Mouse (Mus musculus) embryonic facial prominence, embryonic 12.5 days (tissue): ENCODE measurements around the gene Kmt5b. TPM values are rescaled to one million over a fixed set of nuclear protein-coding genes. Genes with fewer than 3 reads are reported as not detected.
A peak's percentile ranks its signal among the peaks of the same experiment; 100 is the strongest.

Source experiments
- ATAC-seq: fragments of 200-750 bp; cut with Nextera tagmentation; 2 replicates; pipeline ENCODE4 v1.8.0; 2017; ENCODE audit not compliant: insufficient number of reproducible peaks, insufficient read depth, low FRiP score, low TSS enrichment
- H3K27ac ChIP-seq: fragments of 300-500 bp; sonication (generic); 2 replicates; pipeline ENCODE4 v1.5.1; 2016; ENCODE audit warnings: mild to moderate bottlenecking
- H3K27me3 ChIP-seq: fragments of 300-500 bp; sonication (generic); 2 replicates; pipeline ENCODE4 v1.6.1; 2016; ENCODE audit warnings: mild to moderate bottlenecking, moderate library complexity
- H3K36me3 ChIP-seq: fragments of 300-500 bp; sonication (generic); 2 replicates; pipeline ENCODE4 v1.6.1; 2016; ENCODE audit warnings: mild to moderate bottlenecking
- H3K4me1 ChIP-seq: fragments of 300-500 bp; sonication (generic); 2 replicates; pipeline ENCODE4 v1.6.1; 2016
- H3K4me2 ChIP-seq: fragments of 300-500 bp; sonication (generic); replicated peaks from 2 replicates; pipeline ENCODE4 v1.6.1; 2016; ENCODE audit warnings: mild to moderate bottlenecking, moderate library complexity
- H3K4me3 ChIP-seq: fragments of 300-500 bp; sonication (generic); 2 replicates; pipeline ENCODE4 v1.5.1; 2016; ENCODE audit warnings: mild to moderate bottlenecking
- H3K9ac ChIP-seq: fragments of 300-500 bp; sonication (generic); 2 replicates; pipeline ENCODE4 v1.6.1; 2016; ENCODE audit warnings: mild to moderate bottlenecking, moderate library complexity
- H3K9me3 ChIP-seq: fragments of 300-500 bp; sonication (generic); 2 replicates; pipeline ENCODE4 v1.6.1; 2016; ENCODE audit warnings: mild to moderate bottlenecking, moderate library complexity
- WGBS: fragments of 180-500 bp; shearing (Covaris S2); methylation state at CpG from one replicate; pipeline ENCODE4 v1.1.7; 2016; 5-methylcytosine and 5-hydroxymethylcytosine counted together
- polyA plus RNA-seq: library from polyadenylated mRNA; unstranded; fragments of >200 nt; fragmentation: Nextera tagmentation; extraction: Ambion mirVana; gene quantifications from 2 replicates; pipeline ENCODE4 v1.2.1, GENCODE M21; 2016

Kmt5b gene
- polyA plus RNA-seq, 1 experiment from 2014 or later = 42.2 TPM

DNA sequence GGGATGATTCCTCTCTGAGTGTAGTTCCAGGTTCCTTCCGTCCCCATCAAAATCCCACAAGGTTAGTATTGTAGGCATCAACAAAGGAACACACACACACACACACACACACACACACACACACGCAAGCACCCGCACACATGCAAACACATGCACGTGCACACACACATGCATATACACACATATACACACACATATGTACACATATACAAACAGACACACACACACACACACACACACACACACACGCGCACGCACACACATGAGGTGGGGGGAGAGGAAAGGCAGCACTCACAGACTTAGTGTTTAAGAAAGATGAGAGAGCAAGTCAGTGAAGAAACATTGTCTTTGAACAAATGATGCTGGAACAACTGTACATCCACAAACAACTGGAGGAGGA, 23.9 kb upstream of the Kmt5b start:
- H3K9me3 ChIP-seq = 0 out of 2 replicates have a peak, but pooled peaks cover under 1% of the 10 kb centered on the region
- peaks cover 6% of the 10 kb centered on the region; the same call in 1 of the 2 replicates for H3K4me1 ChIP-seq
- H3K27ac ChIP-seq = peak overlapping the region; percentile 23; the same call in 1 of the 2 replicates
- H3K27me3 ChIP-seq = no peaks in the 10 kb centered on the region
- no peaks in the 10 kb centered on the region for H3K36me3 ChIP-seq
- peak overlapping the region; percentile 61 for H3K4me2 ChIP-seq
- no peak overlapping the region for H3K4me3 ChIP-seq
- 86% methylated on average over 7 of the region's 7 CpGs for WGBS
- no peak overlapping the region for H3K9ac ChIP-seq
- 0 out of 2 replicates have a peak, but pooled peaks have one; percentile 52 for ATAC-seq

DNA sequence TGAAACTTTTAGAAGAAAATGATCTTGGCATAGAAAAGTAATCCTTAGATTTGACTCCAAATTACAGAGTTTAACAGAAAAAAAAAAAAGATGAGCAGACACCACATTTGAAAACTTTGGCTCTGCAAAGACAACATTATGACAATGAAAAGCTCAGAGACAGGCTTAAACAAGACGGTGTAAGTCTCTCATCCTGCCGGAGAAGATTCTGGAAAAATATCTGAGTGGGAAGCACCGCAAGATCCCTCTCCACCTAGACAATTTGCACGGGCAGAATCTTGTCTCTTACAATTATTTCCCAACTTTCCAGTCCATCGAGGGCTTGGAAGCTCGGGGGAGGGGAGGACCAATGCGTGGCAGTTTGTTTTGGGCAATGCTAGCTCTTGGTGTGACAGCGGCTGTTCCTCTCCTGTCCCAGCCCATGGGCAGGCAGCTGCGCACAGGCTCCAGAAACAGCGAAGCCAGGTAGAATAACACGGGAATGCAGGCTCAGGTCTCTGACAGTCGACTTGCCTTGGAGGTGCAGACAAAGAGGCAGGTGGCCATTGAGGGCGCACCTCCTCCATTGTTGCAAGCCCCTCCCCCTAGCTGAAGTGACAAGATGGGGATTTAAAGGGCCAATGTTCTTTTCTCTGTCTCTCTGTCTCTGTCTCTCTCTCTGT, 23.2 kb upstream of the Kmt5b start:
- 5% methylated on average over 13 of the region's 13 CpGs for WGBS
- Histone ChIP-seq H3K9ac (peak overlapping the region; percentile 65), H3K36me3 (no peaks in the 10 kb centered on the region), H3K4me2 (peak overlapping the region; percentile 61), H3K9me3 (0 out of 2 replicates have a peak, but pooled peaks cover 2% of the 10 kb centered on the region), H3K4me1 (peaks cover 6% of the 10 kb centered on the region; the same call in 1 of the 2 replicates), H3K27me3 (no peaks in the 10 kb centered on the region), H3K4me3 (peak overlapping the region; percentile 49), H3K27ac (peak overlapping the region; percentile 85)
- ATAC-seq = no peak

- no peak overlapping the region for H3K4me3 ChIP-seq
- WGBS = 58% methylated on average over 8 of the region's 8 CpGs
- 0 out of 2 replicates have a peak, but pooled peaks cover 2% of the 10 kb centered on the region for H3K9me3 ChIP-seq
- no peak overlapping the region for H3K9ac ChIP-seq
- no peak for ATAC-seq
- H3K27ac ChIP-seq = no peak overlapping the region
- H3K36me3 ChIP-seq = no peaks in the 10 kb centered on the region
- H3K4me1 ChIP-seq = no peaks in the 10 kb centered on the region
- H3K27me3 ChIP-seq = no peaks in the 10 kb centered on the region
- H3K4me2 ChIP-seq = no peak overlapping the region
These were observed 14.5 kb upstream of the Kmt5b start for GRCm38 (mm10) chr19:3752621-3753239.

- Histone ChIP-seq H3K36me3 (no peaks in the 10 kb centered on the region), H3K9me3 (0 out of 2 replicates have a peak, but pooled peaks cover 2% of the 10 kb centered on the region), H3K4me1 (no peaks in the 10 kb centered on the region), H3K9ac (no peak overlapping the region), H3K27ac (no peak overlapping the region), H3K4me2 (no peak overlapping the region), H3K4me3 (no peak overlapping the region), H3K27me3 (no peaks in the 10 kb centered on the region)
- 70% methylated on average over 1 of the region's 1 CpGs for WGBS
- ATAC-seq = no peak
These were observed 14.0 kb upstream of the Kmt5b start for GRCm38 (mm10) chr19:3753240-3753633.

GRCm38 (mm10) chr19:3753738-3754137, 13.5 kb upstream of the Kmt5b start:
- no peak for ATAC-seq
- no peaks in the 10 kb centered on the region for H3K4me1 ChIP-seq
- no peak overlapping the region for H3K9ac ChIP-seq
- H3K27ac ChIP-seq = no peak overlapping the region
- no peak overlapping the region for H3K4me3 ChIP-seq
- no peak overlapping the region for H3K4me2 ChIP-seq
- no peaks in the 10 kb centered on the region for H3K36me3 ChIP-seq
- no peaks in the 10 kb centered on the region for H3K9me3 ChIP-seq
- H3K27me3 ChIP-seq = no peaks in the 10 kb centered on the region
- WGBS = 61% methylated on average over 8 of the region's 8 CpGs

DNA sequence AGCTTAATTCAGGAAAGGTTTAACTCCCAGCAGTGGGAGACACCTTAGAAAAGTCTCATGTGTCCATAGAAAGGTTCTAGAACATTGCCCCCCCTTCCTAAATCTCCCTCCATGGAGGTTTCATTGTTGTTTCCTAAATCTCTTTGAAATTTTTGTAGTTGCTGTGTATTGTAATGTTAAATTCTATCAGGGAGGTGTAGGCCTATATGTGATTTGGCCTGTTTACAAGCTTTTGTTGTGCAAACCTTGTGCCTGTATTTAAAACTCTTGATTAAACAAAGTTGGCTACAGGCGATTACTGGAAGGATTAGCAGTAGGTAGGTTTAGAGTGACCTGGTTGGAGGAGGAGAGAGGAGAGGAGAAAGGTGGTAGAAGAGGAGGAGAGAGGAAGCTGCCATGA, 9.4 kb upstream of the Kmt5b start:
- Histone ChIP-seq H3K27ac (no peak overlapping the region), H3K9ac (no peak overlapping the region), H3K4me1 (no peaks in the 10 kb centered on the region), H3K4me3 (no peak overlapping the region), H3K9me3 (no peaks in the 10 kb centered on the region), H3K36me3 (no peaks in the 10 kb centered on the region), H3K4me2 (no peak overlapping the region), H3K27me3 (no peaks in the 10 kb centered on the region)
- WGBS = 55% methylated on average over 1 of the region's 1 CpGs
- ATAC-seq = no peak

DNA sequence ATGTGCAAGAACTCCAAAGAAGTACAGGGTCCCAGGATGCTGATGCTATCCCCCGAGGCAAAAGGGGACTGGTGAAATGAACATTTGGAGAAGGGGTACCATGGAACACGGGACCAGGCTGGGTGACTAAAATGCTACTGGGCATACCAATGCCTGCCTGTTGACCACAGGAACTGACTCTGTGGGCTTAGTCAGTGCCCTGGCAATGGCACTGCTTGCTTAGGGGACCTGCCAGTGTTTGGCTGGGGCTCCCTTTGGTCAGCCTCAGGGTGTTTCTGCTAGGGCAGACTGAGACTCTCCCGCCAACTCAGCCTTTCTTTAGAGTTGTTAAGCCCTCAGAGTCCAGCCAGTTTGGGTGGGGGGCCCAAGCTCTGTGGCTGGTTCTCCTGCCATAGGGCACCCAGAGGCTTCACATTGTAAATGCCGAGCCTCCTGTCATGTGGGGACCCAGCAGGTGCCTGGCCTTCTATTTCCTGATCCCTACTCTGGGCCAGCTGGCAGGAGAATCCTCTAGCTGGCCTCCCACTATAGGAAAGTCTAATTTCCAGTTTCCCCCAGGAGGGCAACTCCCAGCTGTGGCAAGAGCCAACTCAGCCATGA, 1.9 kb upstream of the Kmt5b start:
- Histone ChIP-seq H3K4me2 (no peak overlapping the region), H3K4me1 (peaks cover 19% of the 10 kb centered on the region), H3K4me3 (no peak overlapping the region), H3K27me3 (no peaks in the 10 kb centered on the region), H3K36me3 (no peaks in the 10 kb centered on the region), H3K9me3 (no peaks in the 10 kb centered on the region), H3K27ac (no peak overlapping the region), H3K9ac (no peak overlapping the region)
- 85% methylated on average over 4 of the region's 4 CpGs for WGBS
- no peak for ATAC-seq

GRCm38 (mm10) chr19:3766378-3766777, 843 bp upstream of the Kmt5b start:
- Histone ChIP-seq H3K4me3 (peak overlapping the region; percentile 94), H3K4me1 (peaks cover 20% of the 10 kb centered on the region), H3K27me3 (no peaks in the 10 kb centered on the region), H3K36me3 (no peaks in the 10 kb centered on the region), H3K4me2 (peak overlapping the region; percentile 86), H3K9ac (no peak overlapping the region), H3K9me3 (no peaks in the 10 kb centered on the region), H3K27ac (no peak overlapping the region)
- 89% methylated on average over 5 of the region's 5 CpGs for WGBS
- ATAC-seq = no peak

DNA sequence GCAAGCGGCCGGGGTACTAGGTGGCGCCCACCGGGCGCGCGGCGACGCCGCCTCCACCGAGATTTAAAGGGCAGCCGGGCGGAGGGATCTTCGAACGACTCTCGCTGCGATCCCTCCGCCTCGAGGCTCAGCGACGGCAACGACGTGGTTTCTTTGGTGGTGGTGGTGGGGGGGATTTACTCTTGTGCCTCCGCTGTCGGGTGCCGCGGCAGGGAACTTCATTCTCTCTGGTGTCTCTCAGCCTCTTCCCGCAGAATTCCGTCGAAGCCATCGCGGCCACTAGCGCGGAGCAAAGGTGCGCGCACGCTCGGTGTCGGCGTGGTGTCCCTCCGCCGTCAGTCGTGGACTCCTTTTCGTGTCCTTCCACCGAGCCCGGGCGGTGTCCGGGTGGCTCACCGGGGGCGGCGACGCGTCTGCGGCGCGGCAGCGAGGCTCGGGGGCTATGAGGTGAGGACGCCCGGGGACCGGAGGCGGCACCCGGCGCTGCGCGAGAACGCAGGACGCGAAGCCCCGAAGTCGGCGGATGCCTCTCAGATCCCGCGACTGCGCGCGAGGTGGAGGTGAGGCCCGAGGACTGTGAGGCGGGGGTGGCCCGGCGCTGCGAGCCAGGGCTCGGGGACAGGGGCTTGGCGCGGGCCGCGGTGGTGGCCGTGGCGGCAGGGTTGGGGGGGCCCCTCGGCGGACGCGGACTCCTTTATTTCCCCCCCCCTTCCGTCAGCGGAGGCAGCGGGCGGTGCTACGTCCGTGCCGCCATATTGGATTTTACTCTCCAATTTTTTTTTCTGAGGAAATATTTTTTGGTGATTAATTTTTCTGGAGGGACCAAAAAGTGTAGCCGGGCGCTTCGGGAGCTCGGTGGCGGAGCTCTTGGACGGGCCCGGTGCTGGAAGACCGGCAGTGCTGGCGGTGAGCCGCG, 818 bp downstream of the Kmt5b start:
- ATAC-seq = peak; percentile 35; the same call in 1 of the 2 replicates
- Histone ChIP-seq H3K9me3 (no peaks in the 10 kb centered on the region), H3K27me3 (no peaks in the 10 kb centered on the region), H3K9ac (peak overlapping the region; percentile 100), H3K36me3 (no peaks in the 10 kb centered on the region), H3K4me2 (peak overlapping the region; percentile 86), H3K4me1 (peaks cover 20% of the 10 kb centered on the region), H3K4me3 (peak overlapping the region; percentile 94), H3K27ac (peak overlapping the region; percentile 100)
- under 1% methylated on average over 85 of the region's 111 CpGs for WGBS

GRCm38 (mm10) chr19:3768697-3769383, 1.6 kb downstream of the Kmt5b start:
- under 1% methylated on average over 60 of the region's 60 CpGs for WGBS
- Histone ChIP-seq H3K27ac (peak overlapping the region; percentile 100), H3K4me1 (peaks cover 20% of the 10 kb centered on the region), H3K9ac (peak overlapping the region; percentile 100), H3K4me2 (peak overlapping the region; percentile 86), H3K9me3 (no peaks in the 10 kb centered on the region), H3K4me3 (peak overlapping the region; percentile 94), H3K36me3 (0 out of 2 replicates have a peak, but pooled peaks cover 4% of the 10 kb centered on the region), H3K27me3 (no peaks in the 10 kb centered on the region)
- peak; percentile 85 for ATAC-seq

DNA sequence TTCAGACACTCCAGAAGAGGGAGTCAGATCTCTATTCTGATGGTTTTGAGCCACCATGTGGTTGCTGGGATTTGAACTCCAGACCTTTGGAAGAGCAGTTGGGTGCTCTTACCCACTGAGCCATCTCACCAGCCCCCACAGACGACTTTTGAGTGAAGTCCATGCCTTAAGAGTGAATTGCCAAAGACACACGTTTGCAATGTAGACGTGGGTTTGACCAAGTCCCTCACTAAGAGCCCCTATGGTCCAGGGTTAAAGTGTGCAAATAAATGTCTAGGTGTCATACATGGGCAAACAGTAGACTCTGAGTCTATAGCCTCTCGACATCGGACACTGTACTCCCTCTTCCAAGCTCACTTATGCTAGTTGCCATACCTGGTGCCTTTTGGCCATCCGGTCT, 2.3 kb downstream of the Kmt5b start:
- H3K27me3 ChIP-seq = no peaks in the 10 kb centered on the region
- H3K36me3 ChIP-seq = 0 out of 2 replicates have a peak, but pooled peaks cover 8% of the 10 kb centered on the region
- no peaks in the 10 kb centered on the region for H3K9me3 ChIP-seq
- peak overlapping the region; percentile 86 for H3K4me2 ChIP-seq
- peak overlapping the region; percentile 94 for H3K4me3 ChIP-seq
- 83% methylated on average over 6 of the region's 6 CpGs for WGBS
- H3K9ac ChIP-seq = no peak overlapping the region
- no peak for ATAC-seq
- peaks cover 20% of the 10 kb centered on the region for H3K4me1 ChIP-seq
- no peak overlapping the region for H3K27ac ChIP-seq
